Mouse (Mus musculus) thymus, adult 18-20 months (tissue): ENCODE data around the gene Rpusd2.

Experiments used
- DNase-seq, 2 experiments: peaks; one replicate each; pipeline ENCODE4 v3.0.0; 2022; ENCODE audit warnings: mixed read lengths in 2 of 2

The Rpusd2 gene

DNA sequence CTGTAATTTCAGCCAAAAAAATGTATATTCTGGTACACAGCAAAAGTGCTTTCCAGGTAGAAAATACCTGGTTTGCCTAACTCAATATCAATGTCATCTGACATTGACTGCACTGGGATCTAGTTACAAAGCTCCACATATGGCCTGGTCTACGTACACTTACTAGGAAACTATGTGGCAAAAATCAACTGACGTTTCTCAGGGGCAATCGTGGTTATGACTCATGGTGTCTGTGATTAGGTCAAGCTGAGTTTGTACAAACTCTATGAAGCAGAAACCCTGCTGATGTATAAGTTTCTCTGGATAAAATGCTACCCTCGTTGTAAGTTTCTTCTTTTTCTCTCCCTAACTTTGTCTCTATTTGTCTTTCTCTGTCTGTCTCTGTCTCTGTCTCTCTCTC lies 2.4 kb upstream of the Rpusd2 start:
- no peak for DNase-seq

DNA sequence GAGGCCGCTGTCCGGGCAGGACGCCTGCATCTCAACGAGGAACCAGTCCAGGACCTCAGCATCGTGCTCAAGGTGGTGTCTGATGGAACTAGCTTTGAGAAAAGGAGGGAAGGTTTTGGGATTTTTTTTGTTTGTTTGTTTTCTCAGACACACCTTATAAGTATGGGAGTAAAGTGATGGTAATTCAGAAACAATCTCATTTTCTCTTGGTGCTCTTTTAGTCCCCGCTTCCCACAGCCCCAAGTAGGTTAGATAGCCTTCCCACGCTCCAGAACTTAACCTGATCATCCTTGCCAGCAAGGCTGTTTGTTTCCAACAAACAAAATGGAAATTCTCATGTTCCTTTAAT lies 781 bp downstream of the Rpusd2 start:
- no peak for DNase-seq

DNA sequence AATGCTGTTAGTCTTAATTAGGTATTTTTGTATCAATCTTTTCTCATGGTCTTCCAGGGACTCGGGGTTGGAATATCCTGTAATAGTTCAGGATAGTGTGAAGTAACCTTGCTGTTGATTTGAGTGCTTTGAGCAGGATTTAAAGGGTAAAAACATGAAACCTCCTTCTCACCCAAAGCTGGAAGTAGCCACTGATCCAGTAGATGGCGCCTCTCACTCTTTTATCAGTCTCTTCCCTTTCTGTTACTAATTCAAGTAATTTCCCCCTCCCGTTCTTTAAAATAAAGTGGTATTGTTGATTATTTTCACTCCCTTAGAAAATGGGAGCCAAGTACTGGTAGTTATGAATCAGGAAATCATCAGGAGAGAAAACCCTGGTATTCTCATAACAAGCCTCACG lies 6.3 kb downstream of the Rpusd2 start:
- DNase-seq: no peak

DNA sequence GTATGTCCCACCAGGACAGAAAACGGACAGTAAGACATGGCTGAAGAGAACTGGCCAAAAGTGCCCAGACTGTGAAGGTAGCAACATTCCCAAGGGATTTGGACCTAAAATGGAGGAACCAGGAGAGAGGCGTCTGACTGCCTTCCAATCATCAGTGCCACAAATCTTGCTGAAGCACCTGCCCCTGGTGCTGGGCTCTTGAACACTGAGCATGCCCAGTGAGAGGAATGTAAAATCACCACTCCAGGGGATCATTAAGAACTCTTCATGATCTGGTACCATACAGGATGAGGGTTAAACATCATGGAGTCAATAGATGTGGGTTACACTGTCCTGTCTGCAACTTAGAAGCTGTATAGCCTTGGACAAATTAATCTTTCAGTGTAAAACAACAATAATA lies 10.6 kb downstream of the Rpusd2 start:
- DNase-seq: no peak

DNA sequence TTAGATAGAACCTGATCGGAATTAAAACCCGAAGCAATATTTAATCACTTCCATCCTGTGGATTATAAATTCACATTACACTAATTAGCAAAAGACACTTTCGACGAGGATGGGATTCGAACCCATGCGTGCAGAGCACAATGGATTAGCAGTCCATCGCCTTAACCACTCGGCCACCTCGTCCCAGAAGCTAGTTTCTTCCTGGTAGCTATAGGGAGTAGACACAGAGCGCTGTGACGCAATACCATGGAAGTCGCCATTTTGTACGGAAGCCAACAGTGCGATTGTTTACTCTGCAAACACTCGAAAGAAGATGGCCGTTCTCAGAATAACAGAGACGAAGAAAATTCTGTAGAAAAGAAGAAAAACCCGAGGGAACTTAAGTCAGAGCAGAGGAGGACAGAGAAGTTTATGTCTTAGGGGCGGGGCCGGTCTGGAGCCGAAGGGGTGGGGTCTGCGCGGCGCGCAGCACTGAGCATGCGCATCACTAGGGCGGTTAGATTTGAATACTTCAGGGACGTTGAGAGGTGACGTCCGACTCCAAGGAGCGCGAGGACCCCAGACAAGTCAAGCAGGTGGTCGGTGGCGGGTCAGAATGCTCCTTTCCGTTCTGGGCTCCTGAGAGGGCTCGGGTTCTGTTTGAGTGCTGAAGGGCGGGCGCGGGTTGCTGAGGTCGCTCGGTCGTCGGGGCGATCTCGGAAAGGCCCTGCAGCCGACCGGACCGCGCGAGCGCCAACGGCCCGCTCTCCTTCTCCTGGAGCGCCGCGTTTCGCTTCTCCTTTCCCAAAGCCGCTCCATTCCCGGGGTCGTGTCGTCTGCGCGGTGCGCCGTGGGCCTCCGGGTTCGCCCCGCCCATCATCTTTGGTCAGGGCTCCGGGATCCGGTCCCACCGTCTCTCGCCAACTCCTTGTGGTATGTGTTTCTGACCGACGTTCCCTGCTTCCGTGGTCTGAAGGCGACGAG lies 12.3 kb downstream of the Rpusd2 start, which contains the start of gene Knl1:
Knl1 (plus strand) TSS at position 471 of the 963 bp plus-strand sequence.
- DNase-seq: peak; percentile 77 to 88

DNA sequence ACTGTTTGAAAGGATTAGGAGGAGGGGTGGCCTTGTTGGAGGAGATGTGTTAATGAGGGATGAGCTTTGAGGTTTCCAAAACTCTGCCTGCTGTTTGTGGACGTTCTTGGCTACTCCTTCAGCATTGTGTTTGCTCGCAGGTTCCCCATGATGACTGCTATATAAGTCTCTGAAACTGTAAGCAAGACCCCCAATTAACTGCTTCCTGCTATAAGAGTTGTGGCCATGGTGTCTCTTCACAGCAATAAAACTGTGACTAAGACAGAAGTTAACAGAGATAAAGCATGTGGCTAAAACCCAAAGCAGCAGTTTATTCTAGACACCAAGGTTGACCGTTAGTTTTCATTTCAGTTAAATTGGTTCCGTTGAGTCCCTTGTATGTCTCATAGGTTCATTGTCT lies 13.3 kb downstream of the Rpusd2 start:
- no peak for DNase-seq

DNA sequence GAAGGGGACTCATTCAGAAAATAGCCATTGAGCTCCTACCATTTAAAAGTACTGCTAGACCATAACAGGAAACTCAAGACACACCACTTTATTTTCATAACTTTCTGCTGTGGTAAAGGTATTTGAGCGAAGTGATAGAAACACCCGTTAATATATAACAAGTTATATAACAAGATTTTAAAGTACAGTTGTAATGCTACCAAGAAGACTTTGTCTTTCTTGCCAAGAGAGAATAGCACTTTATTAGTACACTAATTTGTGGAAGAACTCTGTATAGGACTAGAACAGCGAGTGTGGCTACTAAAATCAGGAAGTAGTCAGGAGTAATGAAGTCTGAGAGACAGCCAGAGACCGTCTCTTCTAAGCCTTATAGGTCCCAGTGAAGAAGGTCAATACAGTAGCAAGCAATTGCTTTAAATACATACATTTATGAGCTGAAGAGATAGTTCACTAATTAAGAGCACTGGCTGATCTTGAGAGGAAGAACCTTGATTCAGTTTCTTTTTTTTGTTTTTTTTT lies 15.6 kb downstream of the Rpusd2 start:
- no peak for DNase-seq

DNA sequence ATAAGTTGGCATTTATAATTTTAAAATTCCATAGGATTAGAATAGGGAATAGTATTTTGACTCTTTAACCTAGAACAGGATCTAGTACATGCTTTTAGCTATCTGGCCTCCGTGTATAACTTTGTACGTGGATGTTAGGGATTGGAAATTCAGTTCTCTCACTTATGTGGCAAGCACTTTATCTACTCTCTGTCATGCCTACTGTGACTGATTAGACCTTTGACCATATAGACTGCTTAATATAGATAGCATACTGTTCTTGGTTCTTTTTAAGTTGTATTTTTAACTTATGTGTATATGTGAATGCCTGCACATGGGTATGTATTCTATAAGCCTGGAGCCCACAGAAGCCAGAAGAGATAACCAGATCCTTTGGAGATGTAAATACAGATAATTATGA lies 25.5 kb downstream of the Rpusd2 start:
- no peak for DNase-seq

DNA sequence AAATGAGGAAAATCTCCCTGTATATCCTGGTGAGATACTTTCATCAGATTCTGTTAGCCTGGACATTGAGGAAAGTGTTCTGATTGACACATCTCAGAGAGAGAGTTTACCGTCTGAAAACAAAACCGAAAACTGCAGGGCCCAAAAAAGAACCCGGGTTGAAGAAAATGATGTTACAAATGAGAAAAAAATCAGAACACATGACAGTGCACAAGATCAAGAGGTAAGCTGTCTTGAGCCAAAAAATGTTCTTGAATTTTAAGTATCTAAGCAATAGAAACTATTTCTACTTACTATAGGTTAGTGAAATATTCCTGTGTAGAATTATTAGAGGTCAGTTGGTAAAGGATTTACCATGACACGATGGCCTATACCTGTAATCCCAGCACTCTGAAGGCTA lies 37.8 kb downstream of the Rpusd2 start:
- no peak for DNase-seq

DNA sequence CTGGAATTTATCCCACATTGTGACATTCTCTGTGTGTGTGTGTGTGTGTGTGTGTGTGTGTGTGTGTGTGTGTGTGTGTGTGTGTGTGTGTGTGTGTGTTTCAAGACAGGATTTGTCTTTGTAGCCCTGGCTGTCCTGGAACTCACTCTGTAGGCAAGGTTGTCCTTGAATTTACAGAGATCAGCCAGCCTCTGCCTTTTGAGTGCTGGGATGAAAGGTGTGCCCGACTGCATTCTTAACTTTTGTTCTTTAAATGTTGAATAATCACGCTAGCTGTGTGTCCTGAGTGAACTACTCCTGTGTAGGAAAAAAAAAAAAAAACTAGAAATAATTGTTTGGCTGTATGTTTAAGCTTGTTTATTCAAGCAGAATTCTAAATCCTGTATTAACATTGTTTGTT lies 51.6 kb downstream of the Rpusd2 start:
- no peak for DNase-seq
